Mouse (Mus musculus): ENCODE data around the gene Tescl. TPM values are rescaled to one million over a fixed set of nuclear protein-coding genes. Genes with fewer than 3 reads are reported as not detected.

Gene Tescl
- polyA plus RNA-seq (2014; fragmentation: Nextera tagmentation; extraction: Ambion mirVana) = not detected in 2 replicates

DNA sequence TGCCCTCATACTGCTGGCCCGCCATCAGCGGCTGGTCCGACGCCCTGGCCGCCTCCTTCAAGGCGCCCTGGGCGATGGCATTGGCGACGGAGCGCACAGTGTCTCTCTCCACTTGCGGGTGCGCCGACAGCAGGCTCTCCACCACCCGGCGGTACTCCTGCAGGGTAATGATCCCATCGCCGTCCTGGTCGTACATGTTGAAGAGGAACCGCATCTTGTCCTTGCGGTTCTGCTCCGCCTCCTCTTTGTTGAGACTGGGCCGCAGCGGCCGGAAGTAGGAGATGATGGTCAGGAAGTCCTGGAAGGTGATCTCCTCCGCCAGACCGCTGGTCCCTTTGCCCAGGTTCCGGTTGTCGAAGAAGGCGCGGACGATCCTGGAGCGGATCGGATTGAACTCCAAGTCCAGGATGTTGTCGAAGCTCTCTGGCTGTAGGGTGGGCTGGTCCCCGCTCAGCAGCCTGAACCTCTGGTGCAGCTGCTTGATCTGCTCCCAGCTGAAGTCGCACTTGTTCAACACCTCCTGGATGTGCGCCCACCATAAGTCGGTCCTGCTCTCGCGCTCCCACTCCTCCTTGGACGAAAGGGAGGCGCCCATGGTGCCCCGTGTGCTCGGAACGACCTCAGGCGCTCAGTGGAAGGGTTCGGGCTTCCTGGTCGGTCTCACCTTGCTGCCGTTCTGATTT is at the start of gene Tescl:
TSS of gene Tescl (minus strand) at position 633 of the 683 bp plus-strand sequence.
- WGBS = 45% methylated on average over 49 of the region's 49 CpGs
- H3K4me2 ChIP-seq (ENCODE audit: low read depth) = no peak within 1 kb of the TSS

DNA sequence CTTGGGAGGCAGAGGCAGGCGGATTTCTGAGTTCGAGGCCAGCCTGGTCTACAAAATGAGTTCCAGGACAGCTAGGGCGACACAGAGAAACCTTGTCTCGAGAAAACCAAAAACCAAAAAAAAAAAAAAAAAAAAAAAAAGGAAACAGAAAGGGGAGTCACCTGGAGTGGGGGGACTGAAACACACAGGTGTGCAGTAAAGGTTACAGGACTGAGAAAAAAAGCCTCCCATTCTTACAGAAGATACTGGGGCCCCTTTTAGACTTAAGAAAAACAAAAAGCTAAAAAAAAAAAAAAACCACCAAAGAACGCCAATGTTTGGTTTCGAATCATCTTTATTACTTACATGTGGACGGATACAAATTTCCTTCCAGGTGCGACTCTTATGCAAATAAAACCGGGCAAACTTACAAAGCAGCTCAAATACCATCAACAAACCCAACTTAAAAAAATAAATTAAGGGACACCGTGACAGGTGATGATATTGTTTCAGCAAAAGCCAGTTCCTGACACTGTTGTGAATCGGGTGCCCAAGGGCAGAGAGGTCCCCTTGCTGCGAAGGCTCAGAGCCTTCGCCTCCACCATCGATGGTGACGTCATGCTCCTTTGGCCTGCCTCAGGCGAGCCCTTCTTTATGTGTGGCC is 49.1 kb upstream of the Tescl start:
- no peak overlapping the region for H3K4me3 ChIP-seq (ENCODE audit: low read depth, low read length)
- H3K4me1 ChIP-seq (ENCODE audit: control insufficient read depth, insufficient read depth, low read length) = no peaks in the 10 kb centered on the region
- WGBS = 87% methylated on average over 16 of the region's 16 CpGs
- no peak overlapping the region for H3K27ac ChIP-seq (ENCODE audit: low read depth, low read length)
- H3K9ac ChIP-seq (ENCODE audit: low read length) = no peak overlapping the region
- ATAC-seq (ENCODE audit: insufficient read depth, low FRiP score, low TSS enrichment) (no peak), DNase-seq (ENCODE audit: low spot score) (no peak)
- no peaks in the 10 kb centered on the region for H3K27me3 ChIP-seq (ENCODE audit: control insufficient read depth, insufficient read depth, low read length)
- no peaks in the 10 kb centered on the region for H3K36me3 ChIP-seq (ENCODE audit: control insufficient read depth, insufficient read depth, low read length)
- no peak overlapping the region for H3K4me2 ChIP-seq (ENCODE audit: low read depth)
- H3K9me3 ChIP-seq (ENCODE audit: control insufficient read depth, low read length) = no peaks in the 10 kb centered on the region

More for the DNA sequence above, at the start of gene Tescl:
- no peak for ATAC-seq (ENCODE audit: insufficient read depth, low FRiP score, low TSS enrichment)
- H3K4me1 ChIP-seq (ENCODE audit: control insufficient read depth, insufficient read depth, low read length) = no peaks in the 10 kb centered on the region
- H3K4me3 ChIP-seq (ENCODE audit: low read depth, low read length) = no peak within 1 kb of the TSS
- no peak within 1 kb of the TSS for H3K9ac ChIP-seq (ENCODE audit: low read length)
- peak; percentile 18 for DNase-seq (ENCODE audit: low spot score)
- no peaks in the 10 kb centered on the region for H3K36me3 ChIP-seq (ENCODE audit: control insufficient read depth, insufficient read depth, low read length)
- no peaks in the 10 kb centered on the region; the same call in 1 of the 2 replicates for H3K27me3 ChIP-seq (ENCODE audit: control insufficient read depth, insufficient read depth, low read length)
- no peaks in the 10 kb centered on the region for H3K9me3 ChIP-seq (ENCODE audit: control insufficient read depth, low read length)
- H3K27ac ChIP-seq (ENCODE audit: low read depth, low read length) = no peak within 1 kb of the TSS

DNA sequence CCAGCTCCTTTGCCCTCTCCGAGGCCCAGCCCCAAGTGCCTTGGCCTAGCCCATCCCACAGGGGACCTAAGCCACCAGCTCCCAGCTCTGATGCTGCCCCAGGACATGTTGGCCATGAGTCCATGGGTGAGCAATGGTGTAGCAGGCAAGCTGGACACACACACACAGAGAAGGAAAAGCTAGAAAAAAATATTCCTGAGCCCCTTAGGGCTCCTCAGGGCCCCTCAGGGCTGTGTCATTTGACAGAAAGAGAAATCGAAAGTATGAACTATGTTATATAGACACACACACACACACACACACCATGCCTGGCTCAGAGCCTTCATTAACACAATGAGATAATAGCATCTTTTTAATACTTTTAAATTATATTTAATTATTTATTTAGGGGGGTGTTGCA is 46.6 kb upstream of the Tescl start:
- ATAC-seq (ENCODE audit: insufficient read depth, low FRiP score, low TSS enrichment) = no peak
- Histone ChIP-seq H3K27ac (ENCODE audit: low read depth, low read length) (no peak overlapping the region), H3K4me3 (ENCODE audit: low read depth, low read length) (no peak overlapping the region), H3K36me3 (ENCODE audit: control insufficient read depth, insufficient read depth, low read length) (no peaks in the 10 kb centered on the region), H3K9ac (ENCODE audit: low read length) (no peak overlapping the region), H3K9me3 (ENCODE audit: control insufficient read depth, low read length) (no peaks in the 10 kb centered on the region), H3K4me2 (ENCODE audit: low read depth) (no peak overlapping the region), H3K4me1 (ENCODE audit: control insufficient read depth, insufficient read depth, low read length) (no peaks in the 10 kb centered on the region), H3K27me3 (ENCODE audit: control insufficient read depth, insufficient read depth, low read length) (no peaks in the 10 kb centered on the region)
- 78% methylated on average over 2 of the region's 2 CpGs for WGBS
- DNase-seq (ENCODE audit: low spot score) = no peak

DNA sequence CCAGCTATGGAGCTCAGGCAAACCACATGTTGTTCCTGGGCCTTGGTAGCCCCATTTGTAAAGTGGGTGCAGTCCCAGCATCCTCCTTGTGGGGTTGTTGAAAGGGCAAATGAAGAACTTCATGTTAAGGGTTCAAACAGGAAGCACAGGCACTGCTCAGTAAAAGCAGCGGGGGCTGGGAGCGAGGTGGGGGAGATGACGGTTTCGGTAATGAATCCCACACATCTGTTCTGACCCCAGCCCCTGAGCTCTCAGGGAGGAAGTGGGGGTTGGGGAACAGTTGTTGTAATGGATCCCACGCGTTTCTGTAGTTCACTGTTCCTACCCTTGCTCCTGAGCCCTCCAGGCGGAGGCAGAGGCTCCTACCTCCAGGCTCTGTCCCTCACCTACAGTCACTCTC is 46.2 kb upstream of the Tescl start:
- no peak for DNase-seq (ENCODE audit: low spot score)

DNA sequence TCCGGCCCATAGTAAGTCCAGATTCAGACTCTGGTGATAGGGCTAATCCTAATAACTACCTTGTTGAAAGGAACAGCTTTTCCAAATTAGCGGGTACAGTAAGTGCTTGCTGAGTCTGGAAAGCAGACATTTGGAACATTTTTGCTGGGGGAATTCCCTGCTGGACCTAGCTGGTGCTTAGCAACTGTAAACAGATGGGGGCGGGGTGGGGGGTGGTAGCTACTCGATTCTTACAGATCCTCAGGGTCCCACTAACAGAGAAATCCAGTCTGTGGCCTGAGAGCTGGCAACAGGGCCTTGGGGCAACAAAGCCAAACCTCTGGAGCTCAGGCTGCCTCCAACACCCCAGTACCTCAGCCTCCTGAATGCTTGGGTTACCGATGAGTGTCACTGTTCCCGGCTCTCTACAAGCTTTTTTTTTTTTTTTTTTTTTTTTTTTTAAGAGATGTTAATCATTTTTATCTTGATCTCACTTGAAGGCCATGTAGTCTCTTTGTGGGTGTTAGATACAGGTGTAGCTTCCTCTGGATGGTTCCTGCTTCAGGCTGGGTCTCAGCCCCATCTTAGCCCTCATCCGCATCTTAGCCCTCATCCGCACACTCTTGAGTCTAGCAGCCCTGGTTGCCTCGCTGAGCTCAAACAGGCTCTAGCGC is 44.4 kb upstream of the Tescl start:
- 78% methylated on average over 10 of the region's 10 CpGs for WGBS
- Histone ChIP-seq H3K4me3 (ENCODE audit: low read depth, low read length) (no peak overlapping the region), H3K4me2 (ENCODE audit: low read depth) (no peak overlapping the region), H3K36me3 (ENCODE audit: control insufficient read depth, insufficient read depth, low read length) (no peaks in the 10 kb centered on the region), H3K27ac (ENCODE audit: low read depth, low read length) (no peak overlapping the region), H3K9me3 (ENCODE audit: control insufficient read depth, low read length) (no peaks in the 10 kb centered on the region), H3K4me1 (ENCODE audit: control insufficient read depth, insufficient read depth, low read length) (0 out of 2 replicates have a peak, but pooled peaks cover 2% of the 10 kb centered on the region), H3K27me3 (ENCODE audit: control insufficient read depth, insufficient read depth, low read length) (no peaks in the 10 kb centered on the region), H3K9ac (ENCODE audit: low read length) (no peak overlapping the region)
- ATAC-seq (ENCODE audit: insufficient read depth, low FRiP score, low TSS enrichment) (no peak), DNase-seq (ENCODE audit: low spot score) (no peak)

More for the DNA sequence above, 46.2 kb upstream of the Tescl start:
- no peak overlapping the region for H3K4me3 ChIP-seq (ENCODE audit: low read depth, low read length)
- H3K4me2 ChIP-seq (ENCODE audit: low read depth) = no peak overlapping the region
- WGBS = 38% methylated on average over 7 of the region's 7 CpGs
- H3K27ac ChIP-seq (ENCODE audit: low read depth, low read length) = no peak overlapping the region
- H3K9ac ChIP-seq (ENCODE audit: low read length) = no peak overlapping the region
- no peaks in the 10 kb centered on the region for H3K36me3 ChIP-seq (ENCODE audit: control insufficient read depth, insufficient read depth, low read length)
- H3K4me1 ChIP-seq (ENCODE audit: control insufficient read depth, insufficient read depth, low read length) = no peaks in the 10 kb centered on the region
- H3K27me3 ChIP-seq (ENCODE audit: control insufficient read depth, insufficient read depth, low read length) = no peaks in the 10 kb centered on the region
- H3K9me3 ChIP-seq (ENCODE audit: control insufficient read depth, low read length) = no peaks in the 10 kb centered on the region
- no peak for ATAC-seq (ENCODE audit: insufficient read depth, low FRiP score, low TSS enrichment)

DNA sequence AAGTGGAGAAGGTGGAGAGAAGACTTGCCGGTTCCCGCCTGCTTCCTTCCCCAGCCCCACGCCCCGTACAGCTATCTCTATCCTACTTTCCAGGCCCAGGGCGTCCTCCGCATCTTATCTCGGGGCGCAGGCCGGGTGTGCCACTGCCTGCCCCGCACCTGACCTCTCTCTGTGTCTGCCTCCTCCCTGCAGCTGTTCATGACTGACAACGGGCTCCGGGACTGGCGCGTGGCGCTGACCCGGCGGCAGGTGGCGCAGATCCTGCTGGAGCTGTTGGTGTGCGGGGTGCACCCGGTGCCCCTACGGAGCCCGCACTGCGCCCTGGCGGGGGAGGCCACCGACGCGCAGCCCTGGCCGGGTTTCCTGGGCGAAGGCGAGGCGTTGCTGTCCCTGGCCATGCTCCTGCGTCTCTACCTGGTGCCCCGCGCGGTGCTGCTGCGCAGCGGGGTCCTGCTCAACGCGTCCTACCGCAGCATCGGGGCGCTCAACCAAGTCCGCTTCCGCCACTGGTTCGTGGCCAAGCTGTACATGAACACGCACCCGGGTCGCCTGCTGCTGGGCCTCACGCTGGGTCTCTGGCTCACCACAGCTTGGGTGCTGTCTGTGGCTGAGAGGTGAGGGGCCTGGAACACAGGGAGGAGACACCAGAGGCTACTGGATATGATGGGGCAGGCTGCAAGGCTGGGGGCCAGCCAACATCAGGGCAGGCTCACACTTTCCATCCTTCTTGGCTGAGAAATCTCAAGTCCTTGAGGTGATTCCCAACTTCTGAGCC is 43.5 kb upstream of the Tescl start:
- Histone ChIP-seq H3K4me3 (ENCODE audit: low read depth, low read length) (peak overlapping the region; percentile 18), H3K27me3 (ENCODE audit: control insufficient read depth, insufficient read depth, low read length) (no peaks in the 10 kb centered on the region), H3K27ac (ENCODE audit: low read depth, low read length) (no peak overlapping the region), H3K4me2 (ENCODE audit: low read depth) (peak overlapping the region; percentile 44), H3K36me3 (ENCODE audit: control insufficient read depth, insufficient read depth, low read length) (no peaks in the 10 kb centered on the region), H3K9me3 (ENCODE audit: control insufficient read depth, low read length) (no peaks in the 10 kb centered on the region), H3K9ac (ENCODE audit: low read length) (peak overlapping the region; percentile 31), H3K4me1 (ENCODE audit: control insufficient read depth, insufficient read depth, low read length) (0 out of 2 replicates have a peak, but pooled peaks cover 2% of the 10 kb centered on the region)
- 8% methylated on average over 42 of the region's 49 CpGs for WGBS
- DNase-seq (ENCODE audit: low spot score) (peak; percentile 74), ATAC-seq (ENCODE audit: insufficient read depth, low FRiP score, low TSS enrichment) (peak; percentile 52)

DNA sequence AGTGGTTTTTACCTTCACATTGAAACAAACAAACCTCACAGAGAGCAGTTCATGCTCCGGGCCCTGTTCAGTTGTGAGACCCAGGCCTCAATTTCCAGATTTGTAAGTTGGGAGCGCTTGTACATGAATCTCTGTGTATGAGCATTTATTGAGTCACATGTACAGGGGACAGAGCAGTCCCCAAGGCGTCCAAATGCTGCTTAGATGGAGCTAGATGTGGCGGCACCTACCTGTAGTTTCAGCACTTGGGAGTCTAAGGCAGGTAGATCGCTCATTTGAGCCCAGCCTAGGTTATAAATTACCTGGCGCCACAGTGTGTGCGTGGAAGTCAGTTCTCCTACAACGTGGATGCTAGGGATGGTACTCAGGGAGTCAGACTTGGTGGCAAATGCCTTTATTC is 42.7 kb upstream of the Tescl start:
- no peaks in the 10 kb centered on the region for H3K36me3 ChIP-seq (ENCODE audit: control insufficient read depth, insufficient read depth, low read length)
- H3K27me3 ChIP-seq (ENCODE audit: control insufficient read depth, insufficient read depth, low read length) = no peaks in the 10 kb centered on the region
- H3K4me3 ChIP-seq (ENCODE audit: low read depth, low read length) = no peak overlapping the region
- WGBS = 90% methylated on average over 8 of the region's 8 CpGs
- DNase-seq (ENCODE audit: low spot score) (no peak), ATAC-seq (ENCODE audit: insufficient read depth, low FRiP score, low TSS enrichment) (no peak)
- 0 out of 2 replicates have a peak, but pooled peaks cover 2% of the 10 kb centered on the region for H3K4me1 ChIP-seq (ENCODE audit: control insufficient read depth, insufficient read depth, low read length)
- H3K27ac ChIP-seq (ENCODE audit: low read depth, low read length) = peak overlapping the region; percentile 20; the same call in 1 of the 2 replicates
- H3K4me2 ChIP-seq (ENCODE audit: low read depth) = no peak overlapping the region
- no peaks in the 10 kb centered on the region for H3K9me3 ChIP-seq (ENCODE audit: control insufficient read depth, low read length)
- H3K9ac ChIP-seq (ENCODE audit: low read length) = no peak overlapping the region

DNA sequence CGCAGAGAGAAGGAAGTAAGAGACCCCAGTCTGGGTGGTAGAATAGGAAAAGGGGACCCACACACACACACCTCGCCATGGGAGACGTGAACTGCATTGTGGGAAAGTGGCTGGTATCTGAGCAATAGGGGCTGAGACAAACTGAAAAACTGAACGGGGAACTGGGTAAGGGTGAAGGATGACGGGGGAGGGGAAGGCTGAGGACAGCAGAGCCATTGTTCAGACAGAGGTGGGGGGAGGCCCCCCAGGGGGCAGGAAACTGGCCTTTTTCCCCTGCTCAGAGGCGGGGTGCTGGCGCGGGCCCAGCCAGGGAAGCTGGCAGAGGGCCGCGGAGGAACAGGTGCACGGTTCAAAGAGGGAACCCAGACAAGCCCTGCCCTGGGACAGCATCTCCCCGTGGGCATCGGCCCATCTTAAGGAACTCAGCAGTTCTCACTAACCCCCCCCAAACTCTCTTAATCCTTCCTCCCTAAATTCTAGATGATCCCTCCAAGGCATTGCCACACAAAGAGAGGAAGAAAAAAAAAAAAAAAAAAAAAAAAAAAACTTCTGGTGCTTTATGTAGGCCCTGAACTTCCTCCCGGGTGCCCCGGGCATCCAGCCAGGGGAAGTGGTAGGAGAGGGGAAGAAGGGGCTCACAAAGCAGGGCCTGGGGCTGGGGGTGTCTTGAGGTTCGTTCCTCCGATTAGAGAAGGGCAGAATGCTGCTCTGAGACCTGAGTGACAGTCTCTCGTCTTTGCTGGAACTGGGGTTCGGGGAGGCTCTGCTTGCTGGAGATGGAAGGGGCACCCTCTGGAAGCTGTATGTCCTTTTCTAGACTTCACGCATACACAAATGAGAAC is 40.0 kb upstream of the Tescl start:
- H3K4me3 ChIP-seq (ENCODE audit: low read depth, low read length) = no peak overlapping the region
- peak; percentile 48; the same call in 1 of the 2 replicates for ATAC-seq (ENCODE audit: insufficient read depth, low FRiP score, low TSS enrichment)
- 48% methylated on average over 19 of the region's 20 CpGs for WGBS
- H3K9ac ChIP-seq (ENCODE audit: low read length) = peak overlapping the region; percentile 28
- DNase-seq (ENCODE audit: low spot score) = peak; percentile 48
- H3K4me1 ChIP-seq (ENCODE audit: control insufficient read depth, insufficient read depth, low read length) = 0 out of 2 replicates have a peak, but pooled peaks cover 2% of the 10 kb centered on the region
- H3K4me2 ChIP-seq (ENCODE audit: low read depth) = no peak overlapping the region
- no peaks in the 10 kb centered on the region for H3K27me3 ChIP-seq (ENCODE audit: control insufficient read depth, insufficient read depth, low read length)
- no peaks in the 10 kb centered on the region for H3K9me3 ChIP-seq (ENCODE audit: control insufficient read depth, low read length)
- H3K36me3 ChIP-seq (ENCODE audit: control insufficient read depth, insufficient read depth, low read length) = no peaks in the 10 kb centered on the region
- H3K27ac ChIP-seq (ENCODE audit: low read depth, low read length) = no peak overlapping the region
